Mouse (Mus musculus) midbrain, embryonic 13.5 days (tissue): ENCODE results near the gene Olfr1032. TPM values are rescaled to one million over a fixed set of nuclear protein-coding genes. Genes with fewer than 3 reads are reported as not detected.
"Not testable (repeated sequence)": the region's sequence is repeated elsewhere in the genome, so short reads cannot be mapped to it uniquely, and the experiment has no call there.

ENCODE experiments used
- ATAC-seq: fragments of 200-750 bp; cut with Nextera tagmentation; 2 replicates; pipeline ENCODE4 v1.8.0; 2017; ENCODE audit warnings: mild to moderate bottlenecking, moderate TSS enrichment, moderate library complexity
- H3K27ac ChIP-seq: fragments of 300-500 bp; sonication (generic); 2 replicates; pipeline ENCODE4 v1.5.1; 2015; ENCODE audit warnings: inconsistent platforms, mild to moderate bottlenecking, moderate library complexity
- H3K27me3 ChIP-seq: fragments of 300-500 bp; sonication (generic); 2 replicates; pipeline ENCODE4 v1.6.1; 2015; ENCODE audit warnings: mild to moderate bottlenecking, inconsistent platforms
- H3K36me3 ChIP-seq: fragments of 300-500 bp; sonication (generic); 2 replicates; pipeline ENCODE4 v1.6.1; 2015; ENCODE audit warnings: mild to moderate bottlenecking, inconsistent platforms
- H3K4me1 ChIP-seq: fragments of 300-500 bp; sonication (generic); replicated peaks from 2 replicates; pipeline ENCODE4 v1.6.1; 2015; ENCODE audit warnings: inconsistent platforms
- H3K4me2 ChIP-seq: fragments of 300-500 bp; sonication (generic); replicated peaks from 2 replicates; pipeline ENCODE4 v1.6.1; 2015; ENCODE audit warnings: moderate library complexity, mild to moderate bottlenecking, inconsistent platforms
- H3K4me3 ChIP-seq: fragments of 300-500 bp; sonication (generic); replicated peaks from 2 replicates; pipeline ENCODE4 v1.5.1; 2015; ENCODE audit warnings: mild to moderate bottlenecking, inconsistent platforms
- H3K9ac ChIP-seq: fragments of 300-500 bp; sonication (generic); replicated peaks from 2 replicates; pipeline ENCODE4 v1.6.1; 2015; ENCODE audit warnings: mild to moderate bottlenecking, inconsistent platforms
- H3K9me3 ChIP-seq: fragments of 300-500 bp; sonication (generic); 2 replicates; pipeline ENCODE4 v1.6.1; 2016; ENCODE audit warnings: mild to moderate bottlenecking, inconsistent platforms
- WGBS: fragments of 180-500 bp; shearing (Covaris S2); methylation state at CpG from one replicate; pipeline ENCODE4 v1.1.7; 2015; 5-methylcytosine and 5-hydroxymethylcytosine counted together
- polyA plus RNA-seq: library from polyadenylated mRNA; unstranded; fragments of >200 nt; fragmentation: Nextera tagmentation; extraction: Ambion mirVana; gene quantifications from 2 replicates; pipeline ENCODE4 v1.2.1, GENCODE M21; 2015

Gene Olfr1032
- polyA plus RNA-seq, result not detected in 2 replicates

DNA sequence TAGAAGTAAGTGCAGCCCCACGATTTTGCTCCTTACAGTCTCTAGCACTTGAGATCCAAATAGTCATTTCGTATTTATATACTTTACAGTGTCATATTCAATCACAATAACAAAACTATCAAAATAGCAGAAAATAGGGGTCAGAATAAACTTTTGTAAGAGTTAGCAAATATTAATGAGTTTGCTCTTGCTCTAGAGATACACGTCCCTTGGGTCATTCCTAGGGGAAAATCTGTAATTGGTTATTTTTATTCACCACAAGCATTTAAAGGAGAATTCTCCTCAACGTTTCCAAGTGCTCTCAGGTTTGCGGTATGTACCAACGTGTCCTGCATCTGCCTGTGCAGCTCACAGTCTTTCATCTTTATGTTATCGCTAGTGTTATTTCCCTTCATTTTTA lies at the start of gene Olfr1032:
Gene Olfr1032 (plus strand): TSS at position 301 of the 400 bp plus-strand sequence.
- no peak within 1 kb of the TSS for H3K9ac ChIP-seq
- no peaks in the 10 kb centered on the region for H3K36me3 ChIP-seq
- no peak within 1 kb of the TSS for H3K4me3 ChIP-seq
- no peaks in the 10 kb centered on the region for H3K9me3 ChIP-seq
- no peaks in the 10 kb centered on the region for H3K27me3 ChIP-seq
- H3K4me1 ChIP-seq, result no peaks in the 10 kb centered on the region
- 89% methylated on average over 7 of the region's 7 CpGs for WGBS
- no peak for ATAC-seq
- no peak within 1 kb of the TSS for H3K27ac ChIP-seq
- no peak within 1 kb of the TSS for H3K4me2 ChIP-seq

DNA sequence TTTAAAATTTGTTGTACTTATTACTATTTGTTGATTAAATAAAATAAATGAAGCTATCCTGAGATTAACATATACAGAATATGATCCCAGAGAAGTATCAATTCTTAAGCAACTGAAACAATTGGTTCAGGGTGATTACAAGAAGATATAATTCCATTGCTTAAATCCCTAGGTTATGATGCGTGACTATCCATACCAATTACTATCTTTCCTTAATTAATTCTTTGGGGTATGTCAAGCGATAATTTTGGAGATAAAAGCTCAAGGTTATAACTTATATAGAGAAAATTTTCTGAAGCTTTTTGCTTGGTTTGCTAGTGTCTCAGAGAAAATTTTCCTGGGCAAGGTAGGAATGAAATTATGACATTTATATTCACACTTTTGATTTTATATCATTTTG lies 31.7 kb upstream of the Olfr1032 start, which contains the start of gene Olfr1029:
Gene Olfr1029 (plus strand): TSS at position 301 of the 400 bp plus-strand sequence.
- no peak for ATAC-seq
- no peak within 1 kb of the TSS for H3K9ac ChIP-seq
- no peak within 1 kb of the TSS for H3K27ac ChIP-seq
- H3K36me3 ChIP-seq, result no peaks in the 10 kb centered on the region
- no peaks in the 10 kb centered on the region for H3K4me1 ChIP-seq
- no peaks in the 10 kb centered on the region for H3K9me3 ChIP-seq
- H3K4me3 ChIP-seq, result no peak within 1 kb of the TSS
- H3K27me3 ChIP-seq, result no peaks in the 10 kb centered on the region
- WGBS, result 87% methylated on average over 2 of the region's 2 CpGs
- no peak within 1 kb of the TSS for H3K4me2 ChIP-seq

DNA sequence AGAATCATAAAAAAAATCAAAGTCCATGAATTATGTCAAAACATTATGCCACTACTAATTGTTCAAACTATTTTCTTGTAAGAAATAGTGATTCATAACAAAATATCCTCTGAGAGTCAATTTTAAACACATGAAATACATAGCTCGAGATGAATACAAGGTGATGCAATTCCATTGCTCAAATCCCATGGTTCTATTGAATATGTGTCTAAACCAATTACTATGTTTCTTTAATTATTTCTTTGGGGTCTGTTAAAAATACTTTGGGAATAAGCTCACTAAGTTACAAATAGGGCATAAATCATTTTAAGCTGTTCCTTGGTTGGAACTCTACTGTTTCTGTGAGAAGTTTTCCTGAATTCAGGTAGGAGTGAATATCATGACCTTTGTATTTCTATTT lies 26.4 kb upstream of the Olfr1032 start, which contains the start of gene Olfr1030:
Gene Olfr1030 (plus strand): TSS at position 301 of the 400 bp plus-strand sequence.
- H3K9ac ChIP-seq, result no peak within 1 kb of the TSS
- ATAC-seq, result no peak
- no peak within 1 kb of the TSS for H3K27ac ChIP-seq
- H3K4me1 ChIP-seq, result no peaks in the 10 kb centered on the region
- no peaks in the 10 kb centered on the region for H3K36me3 ChIP-seq
- H3K4me3 ChIP-seq, result no peak within 1 kb of the TSS
- no peaks in the 10 kb centered on the region for H3K9me3 ChIP-seq
- H3K27me3 ChIP-seq, result no peaks in the 10 kb centered on the region
- no peak within 1 kb of the TSS for H3K4me2 ChIP-seq
- WGBS, result 89% methylated on average over 1 of the region's 1 CpGs

DNA sequence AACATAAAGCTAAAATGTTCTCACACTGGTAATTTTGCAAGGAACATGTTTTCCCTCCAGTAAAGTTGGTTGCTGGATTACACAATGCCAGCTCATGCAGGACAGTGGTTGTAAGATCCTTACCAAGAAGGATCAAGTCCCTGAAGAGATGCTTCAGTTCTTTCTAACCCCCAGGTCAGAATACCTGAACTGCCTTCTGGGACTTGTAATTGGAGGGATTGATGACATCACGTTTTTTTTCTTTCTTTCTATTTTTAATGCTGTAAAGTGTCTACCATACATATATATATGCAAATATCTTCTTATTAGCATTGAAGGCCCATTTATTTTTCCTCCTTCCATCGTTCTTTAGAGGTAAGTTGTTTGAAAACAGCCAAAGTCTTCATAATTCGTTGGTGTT lies 15.3 kb upstream of the Olfr1032 start, which contains the start of gene Olfr1031:
Gene Olfr1031 (plus strand): TSS at position 301 of the 400 bp plus-strand sequence.
- ATAC-seq, result no peak
- H3K4me1 ChIP-seq, result no peaks in the 10 kb centered on the region
- H3K27me3 ChIP-seq, result no peaks in the 10 kb centered on the region
- no peak within 1 kb of the TSS for H3K4me2 ChIP-seq
- H3K9ac ChIP-seq, result no peak within 1 kb of the TSS
- H3K27ac ChIP-seq, result no peak within 1 kb of the TSS
- 60% methylated on average over 3 of the region's 3 CpGs for WGBS
- H3K9me3 ChIP-seq, result no peaks in the 10 kb centered on the region
- no peak within 1 kb of the TSS for H3K4me3 ChIP-seq
- no peaks in the 10 kb centered on the region for H3K36me3 ChIP-seq

DNA sequence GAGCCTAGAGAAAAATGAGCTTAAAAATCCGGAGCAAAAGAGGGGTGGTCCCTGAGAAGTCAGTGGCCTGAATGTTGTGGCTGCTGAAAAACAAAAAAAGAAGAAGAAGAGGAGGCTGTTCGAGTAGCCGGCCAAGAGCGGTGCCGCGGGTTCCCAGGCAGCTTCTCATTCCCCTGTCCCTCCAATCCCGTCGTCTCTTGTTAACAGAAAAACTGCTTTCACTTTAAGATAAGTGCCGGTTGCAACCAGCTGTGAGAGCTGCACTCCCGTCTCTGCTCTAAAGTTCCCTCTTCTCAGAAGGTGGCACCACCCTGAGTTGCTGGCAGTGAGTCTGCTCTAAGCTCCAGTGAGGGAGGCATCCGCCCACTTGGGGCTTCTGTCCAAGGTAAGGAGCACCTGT lies 15.1 kb downstream of the Olfr1032 start, which contains the start of gene Olfr1033:
Gene Olfr1033 (plus strand): TSS at position 228 of the 400 bp plus-strand sequence.
- not testable (repeated sequence) for H3K9me3 ChIP-seq, ATAC-seq, H3K4me1 ChIP-seq, H3K36me3 ChIP-seq, H3K27me3 ChIP-seq, H3K27ac ChIP-seq
- H3K9ac ChIP-seq, result peak within 1 kb of the TSS; percentile 48; the same call in 1 of the 2 replicates
- 7% methylated on average over 11 of the region's 11 CpGs for WGBS
- peak within 1 kb of the TSS; percentile 50 for H3K4me2 ChIP-seq
- peak within 1 kb of the TSS; percentile 35 for H3K4me3 ChIP-seq

DNA sequence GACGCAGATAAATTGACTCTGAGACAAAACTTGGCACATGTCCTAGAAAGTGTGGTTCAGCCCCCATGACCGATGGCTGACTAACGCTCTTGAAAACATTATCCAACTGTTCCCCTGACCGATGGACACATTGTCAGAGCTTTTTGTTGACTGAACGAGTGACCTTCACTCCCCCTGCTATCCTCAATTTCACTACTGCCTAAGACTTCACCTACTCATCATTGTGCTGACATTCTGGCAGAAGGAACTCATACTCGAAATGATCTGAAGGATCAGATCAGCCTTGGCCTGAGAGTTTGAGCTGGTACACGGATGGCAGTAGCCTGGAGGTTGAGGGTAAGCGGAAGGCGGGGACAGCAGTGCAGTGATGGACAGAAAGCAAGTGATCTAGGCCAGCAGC lies 16.2 kb downstream of the Olfr1032 start:
- not testable (repeated sequence) for H3K27ac ChIP-seq, H3K36me3 ChIP-seq, H3K9ac ChIP-seq, ATAC-seq, H3K4me1 ChIP-seq, H3K27me3 ChIP-seq, H3K4me2 ChIP-seq, H3K9me3 ChIP-seq, H3K4me3 ChIP-seq
- 86% methylated on average over 6 of the region's 9 CpGs for WGBS

DNA sequence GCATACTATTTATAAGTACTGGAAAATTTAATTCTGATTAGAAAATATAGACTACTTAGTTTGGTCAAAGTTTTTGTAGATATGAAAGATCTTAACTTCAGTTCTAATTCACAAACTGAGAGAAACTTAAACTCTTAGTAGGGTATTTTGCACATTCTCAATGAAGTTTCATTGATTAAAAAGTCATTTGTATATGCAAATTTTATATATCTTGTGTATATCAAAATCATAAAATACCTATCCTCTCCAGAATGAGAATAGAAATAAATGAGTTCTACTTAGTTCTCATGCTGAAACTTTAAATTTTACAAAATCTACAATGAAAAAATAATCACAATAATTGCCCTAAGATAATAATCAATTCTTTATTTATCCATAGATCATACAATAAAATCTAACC lies 40.2 kb downstream of the Olfr1032 start, which contains the start of gene Olfr1034:
Gene Olfr1034 (plus strand): TSS at position 301 of the 400 bp plus-strand sequence.
- Histone ChIP-seq H3K4me3 (no peak within 1 kb of the TSS), H3K27me3 (no peaks in the 10 kb centered on the region), H3K9me3 (no peaks in the 10 kb centered on the region), H3K4me2 (no peak within 1 kb of the TSS), H3K27ac (no peak within 1 kb of the TSS), H3K9ac (no peak within 1 kb of the TSS), H3K4me1 (no peaks in the 10 kb centered on the region), H3K36me3 (no peaks in the 10 kb centered on the region)
- no peak for ATAC-seq

DNA sequence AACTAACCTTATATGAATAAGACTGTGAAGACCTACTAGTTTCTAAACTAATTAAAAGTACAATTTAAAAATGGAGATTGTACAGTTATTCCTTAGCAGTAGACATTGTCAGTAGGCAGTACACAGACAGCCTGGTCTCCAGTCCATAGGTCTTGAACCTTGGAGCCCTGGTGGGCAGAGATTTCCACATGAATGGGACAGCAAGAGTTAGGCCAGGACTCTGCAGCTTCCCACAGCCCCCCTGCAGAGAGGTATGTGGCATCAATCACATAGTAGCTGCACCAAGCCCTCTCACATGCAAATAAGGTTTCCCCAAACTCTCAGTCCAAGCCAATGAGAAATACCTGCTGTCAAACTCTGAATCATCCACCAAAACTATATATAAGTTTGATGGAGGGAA lies 45.4 kb downstream of the Olfr1032 start:
- not testable (repeated sequence) for H3K9ac ChIP-seq, H3K27me3 ChIP-seq, H3K4me2 ChIP-seq, H3K9me3 ChIP-seq, H3K4me1 ChIP-seq, H3K4me3 ChIP-seq, H3K36me3 ChIP-seq, ATAC-seq, H3K27ac ChIP-seq

Other genes starting within 250 kb of the Olfr1032 start
- not detected in 2 replicates for gene Olfr1012, start 242.8 kb upstream of the Olfr1032 start, polyA plus RNA-seq
- not detected in 2 replicates for gene Olfr1013, start 238.4 kb upstream of the Olfr1032 start, polyA plus RNA-seq
- gene Olfr1014, start 232.8 kb upstream of the Olfr1032 start, polyA plus RNA-seq, result not detected in 2 replicates
- gene Olfr1015, start 223.5 kb upstream of the Olfr1032 start, polyA plus RNA-seq, result not detected in 2 replicates
- not detected in 2 replicates for gene Olfr1016, start 203.0 kb upstream of the Olfr1032 start, polyA plus RNA-seq
- not detected in 2 replicates for gene Olfr1018, start 187.1 kb upstream of the Olfr1032 start, polyA plus RNA-seq
- gene Olfr1019, start 160.1 kb upstream of the Olfr1032 start, polyA plus RNA-seq, result not detected in 2 replicates
- gene Olfr1020, start 158.5 kb upstream of the Olfr1032 start, polyA plus RNA-seq, result not detected in 2 replicates
- gene Olfr1022, start 136.9 kb upstream of the Olfr1032 start, polyA plus RNA-seq, result not detected in 2 replicates
- not detected in 2 replicates for gene Olfr1023, start 119.9 kb upstream of the Olfr1032 start, polyA plus RNA-seq
- gene Olfr1024, start 100.5 kb upstream of the Olfr1032 start, polyA plus RNA-seq, result not detected in 2 replicates
- gene Olfr1025-ps1, start 90.3 kb upstream of the Olfr1032 start, polyA plus RNA-seq, result not detected in 2 replicates
- gene Olfr1026, start 84.0 kb upstream of the Olfr1032 start, polyA plus RNA-seq, result not detected in 2 replicates
- gene Olfr1028, start 55.1 kb upstream of the Olfr1032 start, polyA plus RNA-seq, result not detected in 2 replicates
- gene Olfr1029, start 31.6 kb upstream of the Olfr1032 start, polyA plus RNA-seq, result not detected in 2 replicates
- not detected in 2 replicates for gene Olfr1030, start 26.3 kb upstream of the Olfr1032 start, polyA plus RNA-seq
- not detected in 2 replicates for gene Olfr1031, start 15.2 kb upstream of the Olfr1032 start, polyA plus RNA-seq
- gene Olfr1033, start 15.1 kb downstream of the Olfr1032 start, polyA plus RNA-seq, result not detected in 2 replicates
- gene Olfr1034, start 40.3 kb downstream of the Olfr1032 start, polyA plus RNA-seq, result not detected in 2 replicates
- not detected in 2 replicates for gene Olfr1036, start 68.5 kb downstream of the Olfr1032 start, polyA plus RNA-seq
- not detected in 2 replicates for gene Olfr1037, start 81.8 kb downstream of the Olfr1032 start, polyA plus RNA-seq
- gene Olfr1039, start 130.4 kb downstream of the Olfr1032 start, polyA plus RNA-seq, result not detected in 2 replicates
- not detected in 2 replicates for gene Olfr1040, start 141.2 kb downstream of the Olfr1032 start, polyA plus RNA-seq
- not detected in 2 replicates for gene Olfr1042, start 156.3 kb downstream of the Olfr1032 start, polyA plus RNA-seq
- not detected in 2 replicates for gene Olfr1043, start 162.0 kb downstream of the Olfr1032 start, polyA plus RNA-seq
- gene Olfr1044, start 172.3 kb downstream of the Olfr1032 start, polyA plus RNA-seq, result not detected in 2 replicates
- not detected in 2 replicates for gene Olfr52, start 180.1 kb downstream of the Olfr1032 start, polyA plus RNA-seq
- not detected in 2 replicates for gene Olfr1045, start 197.5 kb downstream of the Olfr1032 start, polyA plus RNA-seq
- not detected in 2 replicates for gene Olfr1046, start 213.8 kb downstream of the Olfr1032 start, polyA plus RNA-seq
- not detected in 2 replicates for gene Olfr1047, start 225.9 kb downstream of the Olfr1032 start, polyA plus RNA-seq
- gene Olfr1048, start 234.7 kb downstream of the Olfr1032 start, polyA plus RNA-seq, result not detected in 2 replicates